Mouse (Mus musculus): ENCODE data around the gene Adgrg3. TPM values are rescaled to one million over a fixed set of nuclear protein-coding genes. Genes with fewer than 3 reads are reported as not detected.

Gene Adgrg3
- total and polyA plus RNA-seq, 3 experiments = not detected

GRCm38 (mm10) chr8:94988619-94989018 is 28.9 kb upstream of the Adgrg3 start:
- in situ Hi-C loops (cut with MboI; ENCODE audit: low pct_ligation_motif_present, low pct_unique_long_range_greater_than_20kb, low sequenced_read_pairs) = no loop called here
- no peak overlapping the region for H3K4me2 ChIP-seq (ENCODE audit: insufficient read depth, low read depth, poor library complexity, severe bottlenecking)
- no peak overlapping the region for H3K4me3 ChIP-seq (replicated peaks in 1 of 3; ENCODE audit: low read depth in 2 of 3, low read length in 2 of 3, poor library complexity in 1 of 3)

GRCm38 (mm10) chr8:94989711-94990110 is 27.8 kb upstream of the Adgrg3 start:
- no peak overlapping the region for H3K9ac ChIP-seq (ENCODE audit: insufficient read depth, low read depth)
- H3K9me3 ChIP-seq (replicated peaks; ENCODE audit: low read length) = no peaks in the 10 kb centered on the region
- no peak overlapping the region for H3K4me2 ChIP-seq (ENCODE audit: insufficient read depth, low read depth, poor library complexity, severe bottlenecking)
- H3K36me3 ChIP-seq (replicated peaks in 1 of 2; ENCODE audit: control insufficient read depth in 1 of 2, insufficient read depth in 1 of 2, low read length in 1 of 2) = no peaks in the 10 kb centered on the region
- no peak for DNase-seq (ENCODE audit: extremely low read depth)
- dilution Hi-C loops (cut with MboI; ENCODE audit: extremely low pct_ligation_motif_present, extremely low pct_unique_long_range_greater_than_20kb, low sequenced_read_pairs) (no loop called here), in situ Hi-C loops (cut with MboI; ENCODE audit: low pct_ligation_motif_present, low pct_unique_long_range_greater_than_20kb, low sequenced_read_pairs) (no loop called here)
- TF ChIP-seq ZKSCAN1 (IDR thresholded peaks at IDR 0.05; ENCODE audit: borderline replicate concordance, low read depth, low read length) = no peak
- no peak for TF ChIP-seq MEF2A (IDR thresholded peaks at IDR 0.05; ENCODE audit: borderline replicate concordance, low read depth, low read length)
- TF ChIP-seq MAFK (IDR thresholded peaks at IDR 0.05; ENCODE audit: insufficient replicate concordance, low read length) = no peak
- TF ChIP-seq TCF12 (IDR thresholded peaks at IDR 0.05; ENCODE audit: low read depth, low read length) = no peak
- TF ChIP-seq IRF4 (IDR thresholded peaks at IDR 0.05; ENCODE audit: low read depth, low read length) = no peak
- TF ChIP-seq MAZ (IDR thresholded peaks at IDR 0.05; ENCODE audit: low read depth, low read length) = no peak
- TF ChIP-seq CHD2 (IDR thresholded peaks at IDR 0.05; ENCODE audit: low read length) = no peak
- TF ChIP-seq MYC (IDR thresholded peaks at IDR 0.05; ENCODE audit: low read depth, low read length) = no peak
- no peak for TF ChIP-seq USF2 (conservative IDR thresholded peaks at IDR 0.05; ENCODE audit: low read depth, low read length)
- TF ChIP-seq HCFC1 (IDR thresholded peaks at IDR 0.05; ENCODE audit: low read depth, low read length) = no peak
- no peak for TF ChIP-seq KAT2A (IDR thresholded peaks at IDR 0.05; ENCODE audit: insufficient replicate concordance, low read length)
- no peak for TF ChIP-seq CTCF (conservative IDR thresholded peaks at IDR 0.05 in 1 of 2, IDR thresholded peaks at IDR 0.05 in 1 of 2; ENCODE audit: low read depth in 2 of 2, low read length in 2 of 2)
- TF ChIP-seq JUND (conservative IDR thresholded peaks at IDR 0.05; ENCODE audit: low read depth, low read length) = no peak
- no peak for TF ChIP-seq POLR2AphosphoS2 (IDR thresholded peaks at IDR 0.05; ENCODE audit: low read depth, low read length)
- H3K79me2 ChIP-seq (replicated peaks; ENCODE audit: control insufficient read depth, extremely low read depth, insufficient read depth, poor library complexity, severe bottlenecking) = no peaks in the 10 kb centered on the region
- H3K4me3 ChIP-seq (replicated peaks in 1 of 3; ENCODE audit: low read depth in 2 of 3, low read length in 2 of 3, poor library complexity in 1 of 3) = no peak overlapping the region
- no peak overlapping the region for H3K27ac ChIP-seq (ENCODE audit: insufficient read depth, low read depth)
- H3K27me3 ChIP-seq (replicated peaks) = peaks cover 55% of the 10 kb centered on the region
- peaks cover 3 to 41% of the 10 kb centered on the region in 2 experiments; a peak in 3 of 4 replicates for H3K4me1 ChIP-seq (ENCODE audit: control insufficient read depth in 1 of 2, insufficient read depth in 2 of 2)

More at GRCm38 (mm10) chr8:94988619-94989018, 28.9 kb upstream of the Adgrg3 start:
- Histone ChIP-seq H3K9me3 (replicated peaks; ENCODE audit: low read length) (no peaks in the 10 kb centered on the region), H3K27ac (ENCODE audit: insufficient read depth, low read depth) (no peak overlapping the region), H3K36me3 (replicated peaks in 1 of 2; ENCODE audit: control insufficient read depth in 1 of 2, insufficient read depth in 1 of 2, low read length in 1 of 2) (no peaks in the 10 kb centered on the region), H3K79me2 (replicated peaks; ENCODE audit: control insufficient read depth, extremely low read depth, insufficient read depth, poor library complexity, severe bottlenecking) (no peaks in the 10 kb centered on the region), H3K4me1 (ENCODE audit: control insufficient read depth in 1 of 2, insufficient read depth in 2 of 2) (peaks cover 7 to 52% of the 10 kb centered on the region in 2 experiments), H3K9ac (ENCODE audit: insufficient read depth, low read depth) (no peak overlapping the region), H3K27me3 (replicated peaks) (peaks cover 45% of the 10 kb centered on the region)
- no peak for TF ChIP-seq MAFK (IDR thresholded peaks at IDR 0.05; ENCODE audit: insufficient replicate concordance, low read length)
- no peak for TF ChIP-seq EP300 (IDR thresholded peaks at IDR 0.05; ENCODE audit: low read length)
- TF ChIP-seq RAD21 (IDR thresholded peaks at IDR 0.05; ENCODE audit: low read depth, low read length) = no peak
- TF ChIP-seq JUND (conservative IDR thresholded peaks at IDR 0.05; ENCODE audit: low read depth, low read length) = no peak
- no peak for TF ChIP-seq MXI1 (IDR thresholded peaks at IDR 0.05; ENCODE audit: low read depth, low read length)
- no peak for TF ChIP-seq PAX5 (IDR thresholded peaks at IDR 0.05; ENCODE audit: low read length)
- TF ChIP-seq NRF1 (IDR thresholded peaks at IDR 0.05; ENCODE audit: low read depth, low read length) = no peak
- no peak for TF ChIP-seq POLR2AphosphoS2 (IDR thresholded peaks at IDR 0.05; ENCODE audit: low read depth, low read length)
- TF ChIP-seq MEF2A (IDR thresholded peaks at IDR 0.05; ENCODE audit: borderline replicate concordance, low read depth, low read length) = no peak
- TF ChIP-seq GABPA (IDR thresholded peaks at IDR 0.05; ENCODE audit: insufficient replicate concordance, low read depth, low read length) = no peak
- no peak for TF ChIP-seq CHD2 (IDR thresholded peaks at IDR 0.05; ENCODE audit: low read length)
- no peak for TF ChIP-seq ZC3H11A (IDR thresholded peaks at IDR 0.05; ENCODE audit: low read depth, low read length)
- no peak for TF ChIP-seq ZNF384 (IDR thresholded peaks at IDR 0.05; ENCODE audit: low read depth, low read length)
- no peak for TF ChIP-seq HCFC1 (IDR thresholded peaks at IDR 0.05; ENCODE audit: low read depth, low read length)
- TF ChIP-seq JUN (IDR thresholded peaks at IDR 0.05; ENCODE audit: insufficient read depth, low read depth, low read length) = no peak
- TF ChIP-seq MAX (IDR thresholded peaks at IDR 0.05; ENCODE audit: low read length) = no peak
- no peak for TF ChIP-seq ZKSCAN1 (IDR thresholded peaks at IDR 0.05; ENCODE audit: borderline replicate concordance, low read depth, low read length)
- TF ChIP-seq CHD1 (IDR thresholded peaks at IDR 0.05; ENCODE audit: low read depth, low read length) = no peak
- TF ChIP-seq IRF4 (IDR thresholded peaks at IDR 0.05; ENCODE audit: low read depth, low read length) = no peak
- dilution Hi-C loops (cut with MboI; ENCODE audit: extremely low pct_ligation_motif_present, extremely low pct_unique_long_range_greater_than_20kb, low sequenced_read_pairs) = no loop called here
- no peak for DNase-seq (ENCODE audit: extremely low read depth)
